Mouse (Mus musculus): ENCODE measurements around the gene Tifab. TPM values are rescaled to one million over a fixed set of nuclear protein-coding genes. Genes with fewer than 3 reads are reported as not detected.
A peak's percentile ranks its signal among the peaks of the same experiment; 100 is the strongest.
"Not testable (repeated sequence)": the region's sequence is repeated elsewhere in the genome, so short reads cannot be mapped to it uniquely, and the experiment has no call there.

Gene Tifab
- 1 to 10 TPM; 1.8 TPM for total RNA-seq (2021)
- long read RNA-seq, experiment 1, partial matches to known transcripts: 0 of 2 reads
- long read RNA-seq, experiment 1, other reads (novel, unspliced or antisense): 1 of 2 reads
- long read RNA-seq, experiment 2: 0 reads

- DNase-seq: no peak
These were observed at the start of gene Tifab for GRCm38 (mm10) chr13:56178416-56179035. TSS of gene Tifab (minus strand) at chr13:56178885.

GRCm38 (mm10) chr13:56226175-56226954 is 47.7 kb upstream of the Tifab start:
- DNase-seq: peak; percentile 8

- no peak for DNase-seq
These were observed 44.9 kb upstream of the Tifab start for GRCm38 (mm10) chr13:56223625-56224024.

GRCm38 (mm10) chr13:56222849-56223246 is 44.2 kb upstream of the Tifab start:
- DNase-seq: no peak

- no peak for DNase-seq
These were observed 43.5 kb upstream of the Tifab start for GRCm38 (mm10) chr13:56221995-56222848.

- DNase-seq: no peak
These were observed 42.6 kb upstream of the Tifab start for GRCm38 (mm10) chr13:56221129-56221910.

GRCm38 (mm10) chr13:56219254-56219653 is 40.6 kb upstream of the Tifab start:
- no peak for DNase-seq

GRCm38 (mm10) chr13:56216090-56216489 is 37.4 kb upstream of the Tifab start:
- no peak for DNase-seq

- DNase-seq: no peak
These were observed 35.9 kb upstream of the Tifab start for GRCm38 (mm10) chr13:56214633-56215032.

GRCm38 (mm10) chr13:56209067-56209411 is 30.4 kb upstream of the Tifab start:
- no peak for DNase-seq

- no peak for DNase-seq
These were observed 29.8 kb upstream of the Tifab start for GRCm38 (mm10) chr13:56208225-56209066.

- DNase-seq: no peak
These were observed 20.8 kb upstream of the Tifab start for GRCm38 (mm10) chr13:56199506-56199905.

- DNase-seq: peak; percentile 91
These were observed 19.0 kb upstream of the Tifab start for GRCm38 (mm10) chr13:56197473-56198266.

- DNase-seq: no peak
These were observed 18.3 kb upstream of the Tifab start for GRCm38 (mm10) chr13:56197031-56197430.

- DNase-seq: not testable (repeated sequence)
These were observed 17.1 kb upstream of the Tifab start for GRCm38 (mm10) chr13:56195824-56196223.

- not testable (repeated sequence) for DNase-seq
These were observed 15.5 kb upstream of the Tifab start for GRCm38 (mm10) chr13:56194181-56194580.

GRCm38 (mm10) chr13:56191225-56191624 is 12.5 kb upstream of the Tifab start:
- DNase-seq: peak; percentile 60

- DNase-seq: no peak
These were observed 11.0 kb upstream of the Tifab start for GRCm38 (mm10) chr13:56189688-56190087.

GRCm38 (mm10) chr13:56183687-56184086 is 5.0 kb upstream of the Tifab start:
- no peak for DNase-seq

GRCm38 (mm10) chr13:56181424-56181823 is 2.7 kb upstream of the Tifab start:
- DNase-seq: no peak

All from adrenal gland, postnatal 10 days (tissue).